Mouse (Mus musculus): Measurements from ENCODE around the gene Gm20716.

DNA sequence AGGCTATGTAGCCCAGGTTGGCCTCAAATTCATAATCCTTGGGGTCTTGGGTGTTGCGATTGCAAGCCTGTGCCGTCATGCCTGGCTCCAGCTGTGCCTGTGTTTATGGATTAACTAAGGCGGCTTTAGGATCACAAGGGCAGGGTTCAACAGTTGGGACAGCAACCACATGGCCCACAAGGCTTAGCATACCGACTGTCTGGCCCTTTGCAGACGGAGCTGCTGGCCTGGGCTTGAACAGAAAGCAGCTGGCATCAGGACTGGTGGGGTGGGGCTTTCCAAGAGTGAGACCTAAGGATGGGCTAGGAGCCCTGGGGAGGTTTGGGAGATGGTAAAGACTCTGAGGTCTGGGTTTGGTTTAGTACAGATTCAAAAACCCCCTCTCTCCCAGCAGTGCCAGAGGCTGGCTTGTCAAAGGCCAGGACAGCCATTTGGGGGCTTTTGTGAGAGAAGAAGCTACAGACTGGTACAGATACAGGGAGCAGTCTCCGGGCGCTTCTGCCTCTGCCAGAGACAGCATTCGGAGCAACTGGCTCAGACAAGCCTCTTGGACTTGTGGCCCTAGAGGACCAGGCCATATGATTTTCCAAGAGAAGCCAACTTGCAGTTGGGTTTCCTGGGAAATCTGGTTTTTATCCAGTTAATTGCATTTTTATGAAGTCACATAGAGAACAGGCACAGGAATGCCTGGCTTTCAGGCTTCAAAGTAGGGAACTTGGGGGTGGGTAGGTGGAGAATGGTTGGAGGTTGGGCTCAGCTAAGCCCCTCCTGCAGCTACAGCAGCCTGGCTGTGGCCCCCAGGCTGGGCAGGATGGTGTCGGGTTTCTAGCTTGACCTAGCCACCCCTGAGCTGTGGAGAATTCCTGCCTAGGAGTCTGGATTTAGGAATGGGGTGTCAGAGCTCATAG is 61.0 kb downstream of the Gm20716 start:
- TF ChIP-seq CTCF (IDR thresholded peaks at IDR 0.05; ENCODE audit: low read depth) (no peak), EP300 (optimal IDR thresholded peaks at IDR 0.05) (no peak)
